Mouse (Mus musculus) spleen, postnatal 14 days (tissue): ENCODE data around the gene Gm49321.

ENCODE experiments used
- DNase-seq, 2 experiments: peaks; one replicate each; pipeline ENCODE4 v3.0.0; 2021 to 2022; ENCODE audit warnings: low spot score in 2 of 2

Gm49321 gene

DNA sequence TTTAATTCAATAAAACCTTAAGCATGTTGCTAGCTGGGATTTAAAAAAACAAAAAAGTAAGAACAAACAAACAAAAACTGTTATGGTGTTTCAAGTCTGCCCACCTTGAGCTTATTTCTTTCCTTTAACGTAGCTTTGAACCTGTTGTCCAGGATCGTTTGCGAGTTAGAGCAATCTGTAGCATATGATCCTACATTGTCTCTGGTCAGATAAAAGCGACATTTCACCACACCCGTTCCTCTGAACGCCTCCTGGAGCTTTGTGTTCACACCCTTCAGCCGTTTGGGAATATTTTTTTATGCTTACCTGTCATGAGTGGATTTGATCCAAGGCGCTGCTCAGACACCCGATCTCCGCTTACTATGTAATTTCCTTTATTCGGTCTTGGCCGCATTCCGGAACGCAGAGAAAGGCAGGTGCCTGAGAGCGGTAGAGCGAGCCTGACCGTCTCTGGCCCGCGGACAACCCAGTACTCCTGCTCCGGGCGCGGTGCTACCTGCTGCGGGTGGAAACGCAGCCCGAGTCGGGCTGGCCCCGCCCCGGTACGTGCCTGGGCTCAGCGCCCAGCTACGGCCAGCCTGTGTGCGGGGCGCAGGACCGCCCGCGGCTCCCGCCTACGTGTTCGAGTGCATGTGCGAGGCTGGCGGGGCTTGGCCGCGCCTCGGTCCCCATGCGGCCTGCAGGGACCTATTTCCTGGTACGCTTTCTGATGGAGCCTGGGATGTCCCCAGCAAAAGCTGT is 12.0 kb downstream of the Gm49321 start:
- no peak for DNase-seq

DNA sequence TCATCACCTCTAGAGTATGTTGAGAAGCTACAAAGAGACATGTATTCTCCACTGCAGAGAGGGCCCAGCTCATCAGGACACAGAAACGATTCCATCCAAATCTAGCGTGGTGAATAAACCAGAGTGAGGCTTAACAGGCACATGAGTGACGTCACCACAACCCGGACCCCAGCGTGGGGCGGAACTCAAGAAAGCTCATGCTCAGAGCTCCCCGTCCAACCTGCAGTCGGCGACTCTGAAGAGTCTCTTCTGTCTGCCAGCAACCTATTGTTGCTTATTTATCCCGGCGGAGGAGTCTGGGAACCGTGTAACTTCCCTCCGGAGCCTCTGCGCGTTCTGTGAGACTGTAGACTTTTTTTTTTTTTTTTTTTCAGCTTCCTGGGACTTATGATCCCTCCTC is 15.4 kb downstream of the Gm49321 start:
- DNase-seq = peak in 1 of 2 experiments; percentile 34

DNA sequence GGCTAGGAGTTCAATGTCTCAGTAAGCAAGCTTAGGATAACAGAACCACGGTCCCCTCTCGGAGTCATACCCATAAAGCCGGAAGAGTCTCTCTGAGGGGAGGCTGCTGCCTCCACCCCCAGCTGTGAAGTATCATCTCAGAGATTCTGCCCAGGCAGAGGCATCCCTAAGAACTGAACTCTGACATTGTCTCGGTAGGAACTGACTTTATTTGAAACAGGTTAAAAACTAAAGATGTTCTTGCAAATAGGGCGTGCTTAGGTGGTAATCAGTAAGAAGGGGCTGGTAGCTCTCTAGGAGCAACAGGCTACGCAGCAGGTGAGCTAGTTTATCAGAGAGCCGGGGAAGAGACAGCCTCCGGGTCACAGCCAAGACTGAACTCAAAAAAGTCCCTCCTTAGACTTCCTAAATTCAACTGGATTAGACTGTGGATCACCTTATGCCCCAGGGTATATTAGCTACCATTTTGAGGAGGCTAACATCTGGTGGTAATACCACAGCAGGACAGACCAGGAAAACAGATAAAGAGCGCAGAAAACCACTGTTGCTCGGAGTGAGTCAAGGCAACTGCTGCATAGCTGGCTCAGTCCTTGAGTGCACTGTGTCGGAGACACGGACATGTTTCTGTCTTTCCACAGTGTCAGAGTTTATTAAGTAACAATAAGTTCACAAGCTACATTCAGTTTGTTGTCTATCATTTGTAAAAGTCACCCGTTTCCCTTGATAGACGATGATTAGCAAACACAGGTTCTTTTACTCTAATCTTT is 16.1 kb downstream of the Gm49321 start:
- no peak for DNase-seq

DNA sequence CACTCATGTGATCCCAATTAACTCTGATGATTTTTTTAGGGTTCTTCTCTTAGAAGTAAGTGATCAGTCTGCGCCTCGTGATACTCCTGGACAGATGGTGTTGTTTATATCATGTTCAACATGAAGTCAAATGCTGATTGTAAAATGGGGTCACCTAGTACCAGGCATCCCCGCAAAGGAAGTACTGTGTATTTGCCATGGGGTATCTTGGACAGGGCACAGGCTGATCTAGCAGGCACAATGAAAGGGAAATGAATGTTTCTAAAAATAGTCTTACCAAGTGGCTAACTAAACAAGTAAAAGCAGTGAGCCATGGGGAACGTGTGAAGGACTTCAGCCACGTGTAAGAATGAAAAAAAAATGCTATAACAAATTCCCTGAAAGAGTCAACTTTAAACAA is 17.3 kb downstream of the Gm49321 start:
- DNase-seq = no peak

DNA sequence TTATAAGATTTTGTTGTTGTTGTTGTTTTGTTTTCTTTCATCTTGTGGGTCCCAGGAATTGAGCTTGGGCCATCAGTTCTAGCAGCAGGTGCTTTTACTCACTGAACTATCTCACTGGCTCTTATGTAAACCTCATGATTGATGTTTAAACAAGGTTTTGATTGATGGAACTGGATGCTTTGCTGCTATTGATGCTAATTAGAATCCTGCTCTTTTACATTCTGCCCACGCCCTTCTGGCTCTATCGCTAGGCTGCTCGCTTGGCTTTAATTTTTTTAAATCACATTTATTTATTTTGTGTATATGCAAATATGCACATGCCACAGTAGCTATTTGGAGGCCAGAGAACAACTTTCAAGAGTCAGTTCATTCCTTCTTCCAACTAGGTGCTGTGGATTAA is 20.2 kb downstream of the Gm49321 start:
- DNase-seq = no peak

GRCm38 (mm10) chr12:73958830-73959229 is 21.4 kb downstream of the Gm49321 start:
- no peak for DNase-seq

DNA sequence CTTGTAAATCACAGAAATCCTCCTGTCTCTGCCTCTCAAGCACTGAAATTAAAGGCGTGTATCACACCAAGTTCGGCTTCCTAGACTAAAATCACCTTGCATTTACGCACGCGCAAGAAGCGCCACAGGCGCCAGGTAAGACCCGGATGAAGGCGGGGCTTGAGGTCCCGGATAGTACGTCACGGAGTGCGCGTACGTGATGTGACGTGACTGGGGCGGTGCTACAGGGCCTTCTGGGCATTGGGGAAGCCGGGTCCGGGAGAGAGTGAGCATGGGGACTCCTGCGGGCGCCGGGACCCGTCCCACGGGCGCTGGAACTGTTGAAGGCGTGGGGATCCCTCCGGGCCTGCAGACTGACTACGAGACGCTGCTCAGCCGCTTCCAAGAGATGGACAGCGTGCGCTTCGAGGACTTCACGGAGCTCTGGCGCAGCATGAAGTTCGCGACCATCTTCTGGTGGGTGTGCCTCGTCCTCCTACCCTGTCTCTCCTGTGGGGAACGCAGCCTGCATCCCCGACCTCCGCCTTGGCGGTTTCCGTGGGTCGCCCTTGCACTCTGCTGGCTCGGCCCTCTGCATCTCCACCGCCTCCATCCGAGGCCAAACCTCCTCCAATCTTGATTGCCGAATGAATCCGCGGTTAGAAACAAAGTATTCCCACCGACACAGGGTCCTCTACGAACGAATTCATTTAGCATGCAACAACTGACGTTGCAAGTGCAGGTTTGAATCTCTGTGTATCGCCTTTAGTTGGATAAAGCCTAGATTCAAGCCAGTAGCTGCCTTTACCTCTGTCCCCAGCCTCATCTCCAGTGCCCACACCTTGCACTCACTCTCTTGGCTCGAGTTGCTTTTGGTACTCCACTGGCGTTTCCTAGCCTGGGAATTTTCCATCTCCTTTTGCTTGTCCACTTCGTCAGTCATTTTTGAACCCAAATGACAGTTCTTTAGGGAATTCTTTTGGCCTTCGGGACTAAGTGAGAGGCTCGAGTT is 27.1 kb downstream of the Gm49321 start, which contains the start of gene Snapc1:
TSS of gene Snapc1 (plus strand) at position 191 of the 991 bp plus-strand sequence.
- peak; percentile 88 to 95 for DNase-seq

DNA sequence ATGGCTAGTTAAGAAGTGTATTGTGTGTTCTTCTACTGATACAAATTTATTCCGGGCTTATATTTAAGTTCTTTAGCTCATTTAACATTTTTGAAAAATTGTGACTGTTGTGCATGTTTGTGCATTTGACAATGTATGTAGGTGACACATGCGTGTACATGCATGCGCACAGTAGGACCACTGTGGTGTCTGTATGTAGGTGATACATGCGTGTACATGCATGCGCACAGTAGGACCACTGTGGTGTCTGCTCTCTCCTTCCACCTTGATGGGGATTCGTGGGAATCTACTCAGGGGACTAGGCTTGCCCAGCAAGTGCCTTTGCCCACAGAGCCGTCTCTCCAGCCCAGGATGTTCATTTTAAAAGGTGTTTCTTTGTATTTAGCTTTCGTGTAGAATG is 31.7 kb downstream of the Gm49321 start:
- DNase-seq = no peak

GRCm38 (mm10) chr12:73974584-73974983 is 37.1 kb downstream of the Gm49321 start:
- DNase-seq = no peak

GRCm38 (mm10) chr12:73978144-73978543 is 40.7 kb downstream of the Gm49321 start:
- DNase-seq = no peak

DNA sequence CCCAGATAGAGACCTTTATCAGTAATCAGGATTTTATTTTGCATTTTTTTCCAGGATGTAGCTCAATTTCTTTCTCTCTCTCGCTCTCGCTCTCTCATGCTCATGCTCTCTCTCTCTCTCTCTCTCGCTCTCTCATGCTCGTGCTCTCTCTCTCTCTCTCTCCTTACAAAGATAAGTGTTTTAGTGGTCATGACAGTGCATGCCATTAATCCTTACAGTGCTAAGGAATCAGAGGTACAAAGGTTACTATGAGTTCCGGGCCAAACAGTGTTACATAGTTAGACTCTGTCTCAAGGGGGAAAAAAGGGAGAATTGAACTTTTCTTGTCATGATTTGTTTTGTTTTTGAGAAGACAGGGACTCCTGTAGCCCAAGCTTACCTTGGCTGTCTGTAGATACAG is 42.2 kb downstream of the Gm49321 start:
- DNase-seq = no peak

DNA sequence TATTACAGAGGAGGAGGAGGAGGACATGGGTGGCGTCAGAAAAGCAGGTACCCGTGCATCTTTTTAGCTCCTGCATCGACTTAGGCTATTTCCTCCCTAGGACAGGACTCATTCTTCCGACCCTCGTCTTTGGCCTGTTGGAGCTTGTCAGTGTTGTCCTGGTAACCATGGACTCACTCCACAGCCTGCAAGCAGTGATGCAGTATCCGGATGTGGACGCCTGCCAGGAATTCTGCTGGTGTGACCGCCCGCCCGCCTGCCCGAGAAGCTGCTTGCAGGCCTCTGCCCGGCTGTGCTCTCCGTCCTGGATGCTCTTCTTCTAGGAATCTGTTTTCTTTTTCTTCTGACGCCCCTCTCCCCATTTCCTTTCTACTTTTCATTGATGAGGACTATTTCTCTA is 45.1 kb downstream of the Gm49321 start:
- no peak for DNase-seq

DNA sequence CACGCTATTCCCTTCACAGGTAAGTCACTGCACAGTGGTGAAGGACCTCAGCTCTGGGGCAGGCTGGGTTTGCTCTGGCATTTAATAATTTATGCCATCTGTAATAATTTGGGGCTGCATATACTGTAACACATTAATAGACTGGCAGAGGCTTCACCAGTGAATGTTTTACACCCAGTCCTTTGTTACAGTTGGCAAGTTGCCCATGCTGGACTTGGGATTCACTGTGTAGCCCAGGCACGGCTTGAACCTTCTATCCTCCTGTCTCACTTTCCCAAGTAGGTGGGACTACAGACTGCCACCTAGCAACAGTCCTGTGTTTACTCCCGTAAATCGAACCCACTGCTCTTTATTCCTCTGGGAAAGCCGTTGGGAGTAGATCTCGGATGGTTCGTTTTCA is 48.8 kb downstream of the Gm49321 start:
- no peak for DNase-seq

DNA sequence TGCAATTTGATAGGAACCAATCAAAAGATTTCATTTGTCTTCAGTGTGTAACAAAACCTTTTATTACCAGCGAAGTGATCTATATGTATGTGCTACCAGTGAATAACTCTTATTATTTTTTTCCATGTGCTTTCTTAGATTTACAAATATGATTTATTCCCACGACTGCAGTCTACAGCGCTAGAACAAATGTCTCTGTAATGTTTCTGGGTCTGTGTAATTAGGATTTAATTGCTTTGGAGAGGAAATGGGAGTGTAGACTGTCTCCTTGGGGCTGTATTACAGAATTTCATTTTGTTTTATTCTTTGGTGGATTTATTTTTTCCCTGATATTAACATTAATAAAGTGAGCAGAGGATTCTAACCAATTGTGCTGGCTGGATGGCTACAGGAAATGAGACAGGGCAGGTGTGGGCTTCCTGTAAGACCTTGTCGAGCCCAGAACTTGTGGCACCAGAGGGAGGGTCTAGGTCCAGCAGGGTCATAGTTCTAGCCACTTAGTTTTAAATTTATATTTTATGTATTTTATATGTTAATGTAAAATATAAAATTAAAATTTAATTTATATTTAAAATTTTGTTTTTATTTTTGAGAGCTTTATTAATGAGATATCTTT is 51.0 kb downstream of the Gm49321 start:
- DNase-seq = no peak

DNA sequence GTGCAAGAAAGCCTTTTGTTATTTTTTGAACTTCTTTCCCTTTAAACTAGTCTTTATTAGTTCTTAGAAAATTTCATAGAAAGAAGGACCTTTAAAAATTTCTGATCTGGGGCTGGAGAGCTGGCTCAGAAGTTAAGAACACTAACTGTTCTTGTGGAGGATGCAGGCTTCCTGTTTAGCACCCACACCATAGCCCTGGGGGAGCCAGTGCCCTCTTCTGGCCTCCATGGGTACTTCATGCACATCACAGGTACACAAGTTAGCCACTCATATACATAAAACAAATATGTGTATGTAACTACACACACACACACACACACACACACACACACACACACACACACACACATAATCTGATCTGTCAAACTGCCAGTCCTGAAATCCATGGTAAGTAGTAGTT is 52.1 kb downstream of the Gm49321 start:
- peak in 1 of 2 experiments; percentile 53 for DNase-seq

- no peak for DNase-seq
Observed at GRCm38 (mm10) chr12:73996906-73997296, 59.4 kb downstream of the Gm49321 start.

GRCm38 (mm10) chr12:73997297-73998127 is 60.1 kb downstream of the Gm49321 start, which contains the start of gene Syt16:
TSS of gene Syt16 (plus strand) at chr12:73997661.
- DNase-seq = no peak

DNA sequence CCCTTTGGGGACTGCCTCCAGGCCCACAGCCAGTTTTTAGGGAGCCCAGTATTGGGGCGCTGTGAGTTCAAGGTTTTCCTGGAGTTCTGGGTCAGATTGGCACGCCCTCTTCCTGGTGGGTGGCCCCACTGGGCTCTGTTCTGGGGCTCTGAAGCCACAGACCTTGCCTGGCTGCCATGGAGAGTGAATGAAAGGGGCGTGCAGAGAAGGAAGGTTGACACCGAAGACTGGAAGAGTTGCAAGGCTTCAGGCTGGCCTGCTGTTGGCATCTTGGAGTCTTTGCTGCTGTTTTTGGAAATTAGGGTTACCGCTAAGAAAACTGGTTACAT is 60.6 kb downstream of the Gm49321 start:
- DNase-seq = no peak

GRCm38 (mm10) chr12:74002449-74002848 is 65.0 kb downstream of the Gm49321 start:
- no peak for DNase-seq

GRCm38 (mm10) chr12:74009448-74009911 is 72.0 kb downstream of the Gm49321 start:
- no peak for DNase-seq
